In the genomic region with DNA sequence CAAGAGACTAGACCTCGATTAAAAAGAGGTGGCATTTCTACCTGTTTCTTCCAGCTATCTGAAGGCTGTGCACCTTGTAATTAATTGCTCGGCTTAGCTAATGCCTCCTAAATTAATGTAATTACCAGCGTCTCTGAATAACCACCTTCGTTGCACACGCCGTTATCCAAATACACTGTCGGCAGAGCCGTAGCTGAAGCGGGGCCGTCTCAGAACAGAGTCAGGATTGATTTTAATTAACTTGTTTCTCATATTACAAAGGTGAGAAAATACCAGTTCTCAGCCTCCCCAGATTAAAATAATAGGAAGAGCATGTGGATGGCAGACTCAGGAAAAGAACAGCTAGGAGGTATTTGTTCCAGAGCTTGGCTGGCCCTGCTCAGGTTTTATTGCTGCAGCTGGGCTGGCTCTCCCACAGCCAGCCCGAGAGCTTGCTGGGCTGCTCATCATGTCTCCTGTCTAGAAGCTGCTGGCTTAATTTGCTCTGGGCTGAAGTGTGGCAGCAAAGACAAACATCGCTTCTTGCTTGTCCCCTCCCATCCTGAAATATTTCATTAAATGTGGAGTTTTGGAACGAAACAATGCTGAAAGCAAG, we compare ENCODE assay signal across 21 mouse cellular contexts.
A peak's percentile ranks its signal among the peaks of the same experiment; 100 is the strongest.
DNase-seq lines count a peak whose midpoint lies in the region; ATAC-seq and TF ChIP-seq lines count a peak whose summit lies in the region.
"Had no signal": no experiment of that assay in that cellular context is flagged by ENCODE, and none has a peak within 500 bp of the region (broad histone marks: within the 10 kb centered on the region; RNA-seq: fewer than 3 reads in every experiment).

No protein-coding gene starts in this region.

- no peak overlapping the region for H3K4me3 ChIP-seq in kidney, postnatal 0 days (replicated peaks; ENCODE audit: low read depth, low read length)
- no peak overlapping the region for H3K4me3 ChIP-seq in embryonic facial prominence, embryonic 13.5 days
- H3K4me3 ChIP-seq in limb, embryonic 14.5 days (replicated peaks; ENCODE audit: low read length), result no peak overlapping the region
- H3K4me3 ChIP-seq: erythroblast, embryonic 14.5 days; forebrain, embryonic 13.5 days; intestine, embryonic 15.5 days; liver, embryonic 12.5 days; lung, embryonic 15.5 days; neural tube, embryonic 12.5 days had no signal

- H3K27ac ChIP-seq in kidney, postnatal 0 days, result no peak overlapping the region
- H3K27ac ChIP-seq in embryonic facial prominence, embryonic 13.5 days, result peak overlapping the region; percentile 2; the same call in 1 of the 2 replicates
- H3K27ac ChIP-seq in limb, embryonic 14.5 days (replicated peaks; ENCODE audit: low read depth, low read length), result no peak overlapping the region
- H3K27ac ChIP-seq: forebrain, embryonic 13.5 days; intestine, embryonic 15.5 days; liver, embryonic 12.5 days; lung, embryonic 15.5 days; neural tube, embryonic 12.5 days had no signal

- no peaks in the 10 kb centered on the region for H3K27me3 ChIP-seq in kidney, postnatal 0 days (ENCODE audit: insufficient read depth, low read length)
- no peaks in the 10 kb centered on the region for H3K27me3 ChIP-seq in embryonic facial prominence, embryonic 13.5 days
- no peaks in the 10 kb centered on the region for H3K27me3 ChIP-seq in limb, embryonic 14.5 days (ENCODE audit: control insufficient read depth, insufficient read depth, low read length)
- H3K27me3 ChIP-seq: intestine, embryonic 15.5 days; liver, embryonic 12.5 days; lung, embryonic 15.5 days; neural tube, embryonic 12.5 days had no signal

- 33% methylated on average over 13 of the region's 13 CpGs for WGBS in kidney, postnatal 0 days
- 50% methylated on average over 13 of the region's 13 CpGs for WGBS in embryonic facial prominence, embryonic 13.5 days
- 24% methylated on average over 13 of the region's 13 CpGs for WGBS in limb, embryonic 14.5 days

- no peak for TF ChIP-seq CTCF in kidney, postnatal 0 days (IDR thresholded peaks at IDR 0.05; ENCODE audit: low read depth)

- no peak; the same call in 1 of the 2 replicates for ATAC-seq in kidney, postnatal 0 days (replicated peaks; ENCODE audit: low FRiP score, low read depth)
- ATAC-seq in embryonic facial prominence, embryonic 13.5 days (ENCODE audit: insufficient number of reproducible peaks, insufficient read depth, low FRiP score, low TSS enrichment, low read depth), result no peak
- ATAC-seq in limb, embryonic 14.5 days (ENCODE audit: low FRiP score, low read depth), result 0 out of 2 replicates have a peak, but pooled peaks have one; percentile 55
- ATAC-seq: CD4-positive, CD25-positive, alpha-beta regulatory T cell, adult 4 months; forebrain, embryonic 13.5 days; intestine, embryonic 15.5 days; liver, embryonic 12.5 days; Patski had no signal

- H3K9me3 ChIP-seq in kidney, postnatal 0 days (replicated peaks; ENCODE audit: low read length), result no peaks in the 10 kb centered on the region
- H3K9me3 ChIP-seq in embryonic facial prominence, embryonic 13.5 days, result no peaks in the 10 kb centered on the region
- H3K9me3 ChIP-seq in limb, embryonic 14.5 days (ENCODE audit: control insufficient read depth, low read length), result no peaks in the 10 kb centered on the region
- H3K9me3 ChIP-seq: intestine, embryonic 15.5 days; liver, embryonic 12.5 days; lung, embryonic 15.5 days had no signal

- no peak overlapping the region for H3K4me2 ChIP-seq in kidney, postnatal 0 days (ENCODE audit: low read length)
- no peak overlapping the region for H3K4me2 ChIP-seq in embryonic facial prominence, embryonic 13.5 days
- no peak overlapping the region for H3K4me2 ChIP-seq in limb, embryonic 14.5 days (replicated peaks; ENCODE audit: low read depth, low read length, severe bottlenecking)
- H3K4me2 ChIP-seq: forebrain, embryonic 13.5 days; intestine, embryonic 15.5 days; liver, embryonic 12.5 days; lung, embryonic 15.5 days; neural tube, embryonic 12.5 days had no signal

- H3K4me1 ChIP-seq in kidney, postnatal 0 days (replicated peaks; ENCODE audit: insufficient read depth, low read length), result no peaks in the 10 kb centered on the region
- H3K4me1 ChIP-seq in embryonic facial prominence, embryonic 13.5 days, result peaks cover 5% of the 10 kb centered on the region; the same call in 1 of the 2 replicates
- H3K4me1 ChIP-seq in limb, embryonic 14.5 days (ENCODE audit: control insufficient read depth, insufficient read depth, low read length), result peaks cover 5% of the 10 kb centered on the region; the same call in 1 of the 2 replicates
- H3K4me1 ChIP-seq: forebrain, embryonic 13.5 days; intestine, embryonic 15.5 days; liver, embryonic 12.5 days; lung, embryonic 15.5 days had no signal

- H3K9ac ChIP-seq in kidney, postnatal 0 days (ENCODE audit: low read depth, low read length), result no peak overlapping the region
- no peak overlapping the region for H3K9ac ChIP-seq in embryonic facial prominence, embryonic 13.5 days
- H3K9ac ChIP-seq in limb, embryonic 14.5 days (ENCODE audit: low read depth, low read length, severe bottlenecking), result no peak overlapping the region
- H3K9ac ChIP-seq: forebrain, embryonic 13.5 days; intestine, embryonic 15.5 days; liver, embryonic 12.5 days; lung, embryonic 15.5 days; neural tube, embryonic 12.5 days had no signal

- DNase-seq in gastrocnemius, postnatal 25 days, result peak; percentile 8
- DNase-seq in gastrocnemius, postnatal 10 days, result no peak
- peak; percentile 82 for DNase-seq in kidney, postnatal 0 days (ENCODE audit: low spot score)
- DNase-seq in kidney, adult 11 months, result no peak
- DNase-seq in limb, embryonic 14.5 days (ENCODE audit: low spot score), result peak; percentile 36
- no peak for DNase-seq in cerebellum, postnatal 36 days
- DNase-seq: adrenal gland, postnatal 10 days; cerebellum, adult 11 months; cerebellum, postnatal 10 days; embryo, embryonic 11 days; gastrocnemius, postnatal 36 days; lung, postnatal 4 days had no signal

- no peaks in the 10 kb centered on the region for H3K36me3 ChIP-seq in kidney, postnatal 0 days (ENCODE audit: insufficient read depth, low read length)
- H3K36me3 ChIP-seq in embryonic facial prominence, embryonic 13.5 days, result no peaks in the 10 kb centered on the region
- no peaks in the 10 kb centered on the region for H3K36me3 ChIP-seq in limb, embryonic 14.5 days (ENCODE audit: control insufficient read depth, insufficient read depth, low read length)
- H3K36me3 ChIP-seq: intestine, embryonic 15.5 days; liver, embryonic 12.5 days; lung, embryonic 15.5 days; neural tube, embryonic 12.5 days had no signal

- no peak for TF ChIP-seq POLR2A in limb, embryonic 14.5 days (IDR thresholded peaks at IDR 0.05; ENCODE audit: borderline replicate concordance, extremely low read depth, insufficient read depth, insufficient read length)

Comparison
In these comparisons a context has a peak if more than half of its experiments do, and no peak if none do; other contexts are left out.
1. DNase-seq: peak in gastrocnemius, postnatal 25 days (single experiment), kidney, postnatal 0 days (single experiment) and limb, embryonic 14.5 days (single experiment); none in gastrocnemius, postnatal 10 days (single experiment), kidney, adult 11 months (single experiment) and cerebellum, postnatal 36 days (0 of 2).